Mouse (Mus musculus) v-Abl transformed pro-B cells (cell line): ENCODE results near the gene Gm20388.

ENCODE experiments used
- in situ Hi-C, 2 experiments: fragments of 400-800 bp; cut with MboI; formaldehyde crosslinking; loops; one replicate each; pipeline ENCODE4 v1.15.1; 2025; ENCODE audit not compliant: unreplicated experiment in 2 of 2

The Gm20388 gene

DNA sequence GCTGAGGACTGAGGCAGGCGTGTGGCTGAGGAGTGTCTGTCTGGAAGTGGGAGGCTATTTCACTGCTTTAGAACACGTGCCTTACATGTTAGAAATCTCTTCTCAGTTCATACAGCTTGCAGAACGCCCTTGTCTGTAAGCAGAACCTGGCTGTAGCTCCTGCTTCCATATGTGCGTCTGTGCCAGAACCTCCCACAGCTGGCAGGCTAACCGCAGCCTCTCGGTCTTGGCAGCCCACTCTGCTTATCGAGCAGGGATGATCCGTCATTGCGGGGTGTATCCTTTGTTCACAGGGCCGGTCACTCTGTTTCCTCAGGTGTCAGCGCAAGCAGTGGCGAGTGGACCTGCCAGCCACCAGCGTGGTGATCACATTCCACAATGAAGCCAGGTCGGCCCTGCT is 4412.7 kb downstream of the Gm20388 start:
- in situ Hi-C loops = no loop called here

DNA sequence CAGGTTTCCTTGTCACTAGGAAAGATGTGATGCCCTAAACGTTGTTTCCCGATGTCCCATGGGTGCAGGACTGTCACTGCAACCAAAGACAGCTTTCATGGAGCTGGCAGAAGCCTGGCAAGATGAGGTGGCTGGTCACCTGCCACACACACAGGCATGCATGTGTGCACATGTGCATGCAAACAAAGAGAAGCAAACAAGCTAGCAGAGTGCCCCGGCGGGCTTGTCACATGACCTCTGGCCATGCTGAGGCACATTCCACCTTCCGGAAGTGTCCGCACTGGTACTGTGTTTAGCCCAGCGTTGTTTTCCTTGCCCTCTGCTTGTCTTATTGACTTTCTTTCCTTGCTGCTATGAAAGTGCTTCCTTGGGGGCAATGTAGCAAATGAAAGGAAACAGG is 4417.6 kb downstream of the Gm20388 start:
- in situ Hi-C loops = no loop called here

DNA sequence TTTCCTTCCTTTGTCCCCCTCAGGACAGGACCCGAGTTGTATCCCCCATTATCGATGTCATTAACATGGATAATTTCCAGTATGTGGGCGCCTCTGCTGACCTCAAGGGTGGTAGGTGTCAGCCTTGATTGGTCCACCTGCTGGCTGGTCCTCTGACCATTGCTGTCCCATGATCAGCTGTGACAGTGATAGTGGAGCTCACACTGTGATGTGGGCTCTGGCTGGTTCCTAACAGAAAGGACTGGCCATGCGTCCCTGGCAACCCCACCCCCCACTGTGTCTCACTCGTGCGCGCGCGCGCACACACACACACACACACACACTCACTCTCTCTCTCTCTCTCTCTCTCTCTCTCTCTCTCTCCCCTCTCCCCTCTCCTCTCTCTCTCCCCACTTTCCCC is 4419.0 kb downstream of the Gm20388 start:
- in situ Hi-C loops = no loop called here

DNA sequence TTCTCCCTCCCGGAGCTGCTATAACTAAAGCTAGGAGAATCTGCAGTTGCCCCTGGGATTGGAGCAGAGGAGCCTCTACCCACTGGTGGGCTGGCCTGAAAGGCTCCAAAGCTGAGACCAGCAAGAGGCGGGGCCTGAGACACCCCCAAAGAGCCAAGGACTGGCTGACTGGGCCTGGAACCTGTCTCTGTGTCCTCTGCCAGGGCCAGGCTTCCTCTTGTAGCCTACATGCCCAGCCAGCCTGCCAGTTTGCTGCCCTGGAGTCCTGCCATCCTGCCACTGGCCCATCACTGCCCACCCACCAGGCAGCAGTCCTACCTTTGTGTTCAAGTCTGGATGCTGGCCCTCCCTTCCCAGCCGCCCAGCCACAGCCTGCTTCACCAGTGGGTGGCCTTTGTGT is 4419.8 kb downstream of the Gm20388 start:
- in situ Hi-C loops = no loop called here

DNA sequence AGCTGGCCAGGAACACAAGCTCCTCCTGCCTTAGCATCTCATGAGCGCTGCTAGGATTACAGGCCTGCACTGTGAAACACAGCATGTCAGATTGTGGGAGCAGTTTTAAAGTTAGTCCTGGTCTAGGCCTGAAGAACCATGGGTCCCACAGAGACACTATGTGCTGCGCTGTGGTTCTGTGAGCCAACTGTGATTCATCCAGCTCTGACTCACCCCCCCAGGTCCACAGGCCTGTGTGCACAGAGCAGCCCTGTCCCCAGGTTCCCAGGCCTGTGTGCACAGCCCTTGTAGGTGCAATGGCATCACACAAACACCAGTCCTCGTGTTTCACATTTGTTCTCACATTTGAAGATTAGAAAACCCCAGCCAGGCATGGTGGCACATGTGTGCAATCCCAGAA is 4420.5 kb downstream of the Gm20388 start:
- in situ Hi-C loops = no loop called here

DNA sequence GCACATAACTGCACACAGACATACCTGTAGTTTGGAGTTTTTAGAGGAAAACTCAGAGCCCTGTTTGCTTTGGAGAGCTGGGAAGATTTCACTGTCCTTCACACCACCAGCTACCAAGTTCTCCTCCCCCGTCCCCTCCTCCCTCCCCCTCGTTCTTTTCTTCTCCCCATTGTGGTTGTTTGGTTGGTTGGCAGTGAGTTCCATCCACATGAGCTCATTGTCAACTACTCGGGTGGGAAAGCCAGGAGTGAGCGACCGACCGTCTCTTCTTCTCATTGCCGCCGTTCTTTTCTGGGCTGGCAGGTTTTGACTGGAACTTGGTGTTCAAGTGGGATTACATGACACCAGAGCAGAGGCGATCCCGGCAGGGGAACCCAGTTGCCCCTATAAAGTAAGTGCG is 4421.1 kb downstream of the Gm20388 start:
- in situ Hi-C loops = no loop called here

DNA sequence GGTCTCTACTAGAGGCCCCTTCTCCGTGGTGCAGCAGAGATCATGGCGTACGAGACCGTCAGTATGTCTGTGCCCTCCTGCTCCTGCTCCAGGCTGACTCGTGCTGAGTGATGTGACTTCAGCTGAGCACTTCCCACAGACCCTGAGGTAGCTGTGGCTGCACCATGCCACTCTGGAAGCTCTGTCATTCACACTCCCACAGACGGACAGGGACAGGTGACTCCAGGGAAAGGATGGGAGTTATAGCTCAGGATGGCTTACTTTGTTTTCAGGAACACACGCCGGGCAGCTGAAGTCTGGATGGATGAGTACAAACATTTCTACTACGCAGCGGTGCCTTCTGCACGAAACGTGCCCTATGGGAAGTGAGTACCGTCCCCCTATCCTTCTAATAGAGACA is 4425.7 kb downstream of the Gm20388 start:
- in situ Hi-C loops = no loop called here

DNA sequence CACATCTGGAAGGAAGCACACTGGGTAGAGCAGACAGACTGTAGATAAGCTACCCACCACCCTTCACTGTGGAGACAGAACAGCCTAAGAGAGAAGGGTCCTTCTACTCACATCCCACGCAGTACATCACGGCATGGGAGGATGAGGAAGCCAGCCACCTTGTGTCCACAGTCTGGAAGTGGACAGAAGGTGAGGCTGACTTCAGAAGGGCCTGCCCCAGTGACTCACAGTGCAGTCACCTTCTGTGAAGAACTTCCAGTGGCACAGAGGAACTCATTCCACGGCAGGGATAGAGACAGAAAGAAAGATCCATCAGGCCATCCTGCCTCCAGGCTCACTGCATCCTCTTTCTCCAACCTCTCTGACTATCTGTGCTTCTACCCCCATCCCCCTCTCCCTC is 4429.1 kb downstream of the Gm20388 start:
- in situ Hi-C loops = no loop called here

DNA sequence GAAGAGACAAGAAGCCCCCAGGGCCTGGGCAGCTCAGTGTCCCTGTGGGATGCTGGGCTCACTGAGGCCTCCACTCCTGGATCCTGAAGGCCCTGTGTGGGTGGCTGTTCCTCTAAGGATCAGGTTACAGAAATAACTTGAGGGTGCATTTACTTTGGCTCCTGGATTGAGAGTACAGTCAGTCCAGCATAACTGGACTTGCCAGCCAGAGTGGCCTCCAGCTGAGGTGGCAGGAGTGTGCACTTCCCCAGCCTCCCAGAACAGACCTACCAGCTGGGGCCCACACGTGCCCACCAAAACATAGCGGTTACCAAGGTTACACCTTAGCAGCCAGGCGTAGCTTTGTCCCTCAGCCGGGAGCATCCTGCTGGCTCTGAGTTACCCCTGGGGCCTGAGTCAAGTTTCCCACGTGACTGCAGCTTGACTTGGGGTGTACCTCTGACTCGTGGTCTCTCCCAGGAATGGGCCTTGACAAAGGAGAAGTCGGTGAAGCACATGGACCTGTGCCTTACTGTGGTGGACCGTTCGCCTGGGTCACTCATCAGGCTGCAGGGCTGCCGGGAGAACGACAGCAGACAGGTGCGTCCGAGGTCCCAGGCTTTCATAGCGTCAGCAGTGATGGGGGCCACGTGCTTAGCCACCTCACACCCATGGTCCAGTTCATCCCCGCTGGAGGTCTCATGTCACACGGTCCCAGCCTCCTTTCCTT is 4429.9 kb downstream of the Gm20388 start:
- in situ Hi-C loops = no loop called here

DNA sequence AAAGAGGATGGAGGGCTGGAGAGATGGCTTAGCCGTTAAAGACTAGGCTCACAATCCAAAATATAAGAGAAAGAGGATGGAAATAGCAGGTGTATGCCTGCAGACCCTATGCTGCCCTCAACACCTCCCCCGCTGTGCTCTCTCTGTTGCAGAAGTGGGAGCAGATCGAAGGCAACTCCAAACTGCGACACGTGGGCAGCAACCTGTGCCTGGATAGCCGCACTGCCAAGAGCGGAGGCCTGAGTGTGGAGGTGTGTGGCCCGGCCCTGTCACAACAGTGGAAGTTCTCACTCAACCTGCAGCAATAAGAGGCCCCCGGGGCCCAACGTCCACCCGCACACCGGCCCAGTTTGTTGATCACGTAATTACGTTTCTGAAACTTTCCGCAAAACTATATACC is 4432.5 kb downstream of the Gm20388 start:
- in situ Hi-C loops = no loop called here

DNA sequence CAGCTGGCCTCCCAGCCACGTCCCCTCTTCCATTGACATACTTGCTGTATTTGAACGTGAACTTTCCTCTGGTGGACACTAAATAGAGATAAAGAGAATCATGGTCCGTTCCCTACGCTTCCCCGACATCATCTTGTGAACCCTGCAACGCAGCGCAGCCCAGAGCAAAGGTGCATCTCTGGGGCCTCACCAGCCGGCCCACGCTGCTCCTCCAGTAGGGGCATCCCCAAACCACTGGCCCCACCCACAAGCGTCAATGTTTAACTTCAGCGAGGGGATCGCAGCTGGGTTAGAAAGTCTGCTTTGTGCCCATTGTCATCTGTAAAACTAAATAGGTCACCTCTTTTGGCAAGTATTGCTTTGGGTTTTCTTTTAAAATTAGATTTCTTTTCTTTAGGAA is 4433.4 kb downstream of the Gm20388 start:
- in situ Hi-C loops = no loop called here

DNA sequence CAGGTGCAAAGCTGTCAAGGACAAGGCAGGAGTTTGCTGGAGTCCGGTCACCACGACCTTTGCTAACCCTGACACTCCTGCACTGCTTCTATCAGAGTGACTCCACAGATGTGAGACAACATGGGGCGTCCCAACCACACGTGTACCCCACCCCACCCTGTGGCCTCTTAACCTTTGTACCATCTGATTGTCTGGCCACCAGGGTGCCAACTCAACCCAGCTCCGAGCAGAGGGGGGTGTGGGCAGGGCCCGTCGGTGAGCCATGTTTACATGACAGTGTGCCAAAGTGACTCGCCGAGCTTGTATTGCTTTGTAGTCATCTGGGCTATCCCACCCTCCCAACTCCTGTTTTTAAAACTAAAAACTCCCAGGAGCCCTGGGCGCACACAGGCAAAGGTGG is 4434.5 kb downstream of the Gm20388 start:
- in situ Hi-C loops = loop anchor here (5.0 kb wide), 2 partner anchors 53 to 113 kb away; partner anchors contain the start of gene Galnt2 (in 2 of the 2)

DNA sequence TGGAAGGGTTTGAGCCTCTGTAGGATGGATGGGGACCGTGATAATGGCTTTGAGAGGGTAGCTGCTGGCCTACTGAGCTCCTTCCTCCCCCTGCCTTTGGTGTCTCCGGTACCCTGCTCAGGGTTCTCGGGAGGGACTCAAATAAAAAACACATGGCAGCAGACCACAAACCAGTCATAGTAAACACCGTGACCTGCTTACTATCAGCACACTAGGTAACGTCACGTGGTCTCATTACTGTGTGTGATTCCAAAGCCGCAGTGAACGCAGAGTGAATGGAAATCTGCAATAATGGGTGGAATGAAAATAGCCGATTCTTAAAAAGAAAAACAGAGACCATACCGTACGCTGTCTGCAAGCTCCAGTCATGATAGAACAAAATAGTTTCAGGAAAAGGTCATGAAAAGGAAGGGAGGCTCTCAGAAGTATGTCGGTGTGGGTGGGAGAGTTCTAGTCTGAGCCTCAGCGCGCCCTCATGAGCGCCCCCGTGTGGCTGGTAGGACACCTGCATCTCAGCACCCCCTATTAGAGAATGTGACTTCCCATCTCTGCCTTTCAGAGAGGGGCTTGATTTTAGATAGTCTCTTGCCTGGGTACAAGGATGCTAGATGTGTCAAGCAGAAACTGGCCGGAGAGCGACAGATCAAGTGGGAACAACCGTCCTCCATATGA is 4436.3 kb downstream of the Gm20388 start:
- in situ Hi-C loops = loop anchor here (5.0 kb wide), 2 partner anchors 55 to 115 kb away; partner anchors contain the start of gene Galnt2 (in 2 of the 2)

DNA sequence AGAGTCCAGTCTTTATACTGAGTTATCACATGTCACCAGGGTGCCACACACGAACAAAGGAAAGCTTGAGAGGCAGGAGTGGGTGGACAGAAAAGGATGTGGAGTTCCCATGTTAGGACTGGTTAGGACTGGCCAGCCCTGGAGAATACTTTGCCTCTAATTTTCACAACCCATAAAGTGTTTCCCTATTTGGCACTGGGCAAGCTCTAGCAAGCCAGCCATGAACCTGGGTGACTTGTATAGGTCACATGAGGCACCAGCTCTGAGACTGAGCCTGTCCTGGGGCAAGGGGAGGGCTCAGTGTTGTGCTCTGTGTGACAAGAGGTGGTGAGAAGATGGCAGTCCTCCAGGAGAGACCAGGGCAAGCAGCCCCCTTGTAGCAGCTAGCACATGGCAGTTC is 4437.4 kb downstream of the Gm20388 start:
- in situ Hi-C loops = loop anchor here (5.0 kb wide), 2 partner anchors 56 to 116 kb away; partner anchors contain the start of gene Galnt2 (in 2 of the 2)

DNA sequence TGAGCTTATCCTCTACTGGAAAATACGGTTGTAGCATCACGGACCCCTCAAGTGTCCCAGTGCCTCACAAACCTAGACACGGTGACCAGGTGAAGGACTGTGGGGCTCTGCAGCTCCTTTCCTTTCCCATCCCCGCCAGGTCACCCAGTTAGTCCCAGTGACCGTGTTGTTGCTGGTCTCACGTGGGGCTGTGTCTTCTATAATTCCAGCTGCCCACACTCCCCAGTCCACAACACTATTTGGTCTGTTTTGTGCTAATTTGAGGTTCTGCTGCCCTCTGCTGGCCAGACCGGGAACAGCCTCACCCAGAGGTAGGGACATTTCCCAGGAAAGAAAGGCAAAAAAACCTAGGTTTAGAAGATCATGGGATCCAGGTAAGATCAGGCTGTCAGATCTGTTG is 4439.0 kb downstream of the Gm20388 start:
- in situ Hi-C loops = loop anchor here (5.0 to 10.0 kb wide), 4 partner anchors 57 to 525 kb away; partner anchors contain the start of gene Galnt2 (in 2 of the 2)

DNA sequence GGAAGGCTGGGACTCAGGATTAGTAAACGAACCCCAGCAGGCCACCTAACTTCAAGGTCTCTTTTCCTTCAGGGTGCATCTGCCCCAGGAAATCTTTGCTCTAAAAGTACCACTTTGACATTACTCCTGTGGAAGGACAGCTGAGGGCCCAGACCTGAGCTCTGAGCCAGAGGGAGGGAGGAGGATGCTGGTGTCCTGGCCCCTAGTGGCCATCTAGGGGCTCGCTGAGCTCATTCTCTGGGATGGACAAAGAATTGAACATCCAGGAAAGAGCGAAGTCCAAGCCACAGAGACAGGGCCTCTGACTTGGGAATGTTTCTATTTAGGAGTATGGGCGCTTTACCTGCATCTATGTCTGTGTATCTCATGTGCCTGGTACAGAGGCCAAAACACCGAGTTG is 4441.0 kb downstream of the Gm20388 start:
- in situ Hi-C loops = loop anchor here (5.0 to 10.0 kb wide), 2 partner anchors 299 to 527 kb away; no protein-coding TSS in a partner anchor

DNA sequence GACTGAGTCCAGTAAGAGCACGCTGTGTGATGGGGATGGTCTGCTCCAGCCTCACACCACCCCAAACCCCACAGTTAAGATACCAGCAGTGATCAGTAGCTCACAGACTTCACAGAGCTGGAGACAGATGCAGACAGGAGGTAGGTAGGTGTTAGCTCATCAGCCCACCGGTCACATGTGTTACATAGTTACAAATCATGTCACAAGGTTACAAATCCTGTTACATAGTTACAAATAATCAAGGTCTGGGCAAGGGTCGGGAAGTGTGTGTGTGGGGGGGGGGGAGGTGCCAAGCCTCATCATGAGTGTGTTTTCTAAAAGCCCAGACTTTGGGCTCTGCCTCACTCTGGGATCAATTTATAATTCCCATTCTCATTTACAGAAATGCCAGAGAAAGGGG is 4450.3 kb downstream of the Gm20388 start:
- in situ Hi-C loops = loop anchor here in 1 of 2 experiments (10.0 kb wide), 1 partner anchor 566 kb away; no protein-coding TSS in a partner anchor

DNA sequence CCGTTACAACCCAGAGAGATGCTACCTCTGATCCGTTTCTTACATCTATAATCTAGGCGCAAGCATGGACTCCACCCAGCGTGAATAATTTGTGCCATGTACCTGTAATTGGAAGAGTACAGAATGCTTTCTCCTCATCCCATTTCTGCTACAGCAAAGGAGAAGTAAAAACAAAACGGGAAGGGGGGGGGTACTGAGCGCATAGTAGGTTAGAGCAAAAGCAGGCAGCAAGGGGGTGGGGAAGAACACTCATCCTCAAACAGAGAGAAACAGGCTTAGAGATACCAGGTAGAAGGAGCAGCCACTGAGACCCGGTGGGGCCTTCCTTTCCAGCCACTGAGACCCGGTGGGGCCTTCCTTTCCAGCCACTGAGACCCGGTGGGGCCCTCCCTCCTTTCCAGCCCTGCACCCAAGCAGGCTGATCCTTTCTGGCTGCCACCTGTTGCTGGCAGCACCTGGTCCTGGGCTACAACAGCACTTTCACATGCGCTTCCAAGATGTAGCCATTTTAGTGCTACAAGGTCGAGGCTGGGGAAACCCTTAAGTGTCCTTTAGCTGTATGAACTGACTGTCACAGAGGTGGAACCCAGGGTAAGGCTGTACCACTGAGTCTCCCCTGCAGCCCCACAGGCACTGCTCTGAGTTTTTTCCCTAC is 4451.3 kb downstream of the Gm20388 start:
- in situ Hi-C loops = loop anchor here in 1 of 2 experiments (10.0 kb wide), 1 partner anchor 567 kb away; no protein-coding TSS in a partner anchor

DNA sequence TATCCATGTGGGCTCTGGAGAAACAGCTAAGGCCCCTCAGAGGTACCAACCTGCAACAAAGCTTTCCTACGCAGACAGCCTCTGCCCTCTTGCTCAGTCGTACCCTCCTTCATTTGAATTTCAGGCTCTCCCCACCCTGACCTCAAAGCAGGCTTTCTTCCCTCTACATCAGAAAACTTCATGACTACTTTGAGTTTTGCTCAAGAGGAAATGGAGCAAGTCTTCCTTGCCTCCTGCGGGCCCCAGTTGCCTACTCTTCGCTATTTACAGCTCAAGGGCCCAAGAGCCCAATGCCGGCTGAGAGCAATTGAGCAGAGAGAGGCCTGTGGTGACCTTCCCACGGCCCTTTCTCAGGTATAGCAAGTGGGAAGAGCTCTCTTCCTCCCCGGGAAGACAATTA is 4451.9 kb downstream of the Gm20388 start:
- in situ Hi-C loops = loop anchor here in 1 of 2 experiments (10.0 kb wide), 1 partner anchor 568 kb away; no protein-coding TSS in a partner anchor

DNA sequence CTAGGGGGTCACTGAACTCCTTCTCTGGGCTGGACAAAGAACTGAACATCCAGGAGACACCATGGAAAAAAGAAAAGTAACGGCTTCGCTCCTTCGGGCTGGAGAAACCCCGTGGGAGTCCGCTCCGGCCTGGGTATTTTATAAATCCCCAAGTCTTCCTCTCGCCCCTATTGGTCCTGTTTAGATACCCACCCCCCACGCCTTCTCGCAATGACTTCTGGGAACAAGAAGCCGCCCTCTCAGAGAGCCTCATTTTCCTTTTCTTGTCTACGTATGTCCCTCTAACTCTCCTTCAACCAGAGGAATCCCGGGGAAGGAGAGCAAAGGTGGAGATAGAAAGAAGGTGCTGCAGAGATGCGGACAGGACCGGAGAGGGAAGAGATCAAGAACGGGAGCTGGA is 4452.7 kb downstream of the Gm20388 start:
- in situ Hi-C loops = loop anchor here in 1 of 2 experiments (10.0 kb wide), 1 partner anchor 569 kb away; no protein-coding TSS in a partner anchor

DNA sequence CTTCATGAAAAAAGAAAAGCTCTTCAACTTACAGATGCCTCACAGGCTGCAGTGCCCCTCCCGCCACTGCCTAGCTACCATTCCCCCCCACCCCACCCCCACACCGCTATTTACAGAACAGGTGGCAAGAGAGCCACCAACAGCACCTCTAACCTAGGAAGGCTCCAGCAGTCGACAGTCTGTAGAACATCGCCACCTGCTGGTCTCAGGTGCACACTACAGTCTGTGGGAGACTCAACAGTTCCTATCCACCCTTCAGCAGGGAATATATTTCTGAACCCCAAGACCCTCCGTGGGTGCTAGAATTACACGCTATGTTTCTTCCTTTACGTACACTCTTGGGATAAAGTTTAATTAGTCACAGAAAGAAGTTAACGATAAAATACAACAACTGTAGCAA is 4457.6 kb downstream of the Gm20388 start:
- in situ Hi-C loops = loop anchor here (5.0 to 10.0 kb wide), 2 partner anchors 573 to 576 kb away; no protein-coding TSS in a partner anchor
